Mouse (Mus musculus) liver, adult 2 months (tissue): ENCODE data around the gene Slc36a3. TPM values are rescaled to one million over a fixed set of nuclear protein-coding genes. Genes with fewer than 3 reads are reported as not detected.

Source experiments
- DNase-seq: peaks from one replicate; pipeline ENCODE4 v3.0.0-alpha.2; 2011; ENCODE audit warnings: low read depth, low spot score; ENCODE audit errors: extremely low read depth
- H3K27ac ChIP-seq: fragments of 200-500 bp; replicated peaks from 2 replicates; pipeline ENCODE4 v1.5.1; 2012; ENCODE audit warnings: low read depth, mild to moderate bottlenecking, control low read depth, inconsistent platforms, low read length; ENCODE audit not compliant: insufficient read depth
- H3K27me3 ChIP-seq: fragments of 200-500 bp; 2 replicates; pipeline ENCODE4 v1.6.1; 2012; ENCODE audit warnings: mild to moderate bottlenecking, moderate library complexity, low read length, inconsistent platforms; ENCODE audit not compliant: control insufficient read depth, insufficient read depth
- H3K36me3 ChIP-seq: fragments of 200-500 bp; 2 replicates; pipeline ENCODE4 v1.6.1; 2012; ENCODE audit warnings: low read length, inconsistent platforms; ENCODE audit not compliant: control insufficient read depth, insufficient read depth
- H3K4me1 ChIP-seq: fragments of 200-500 bp; 2 replicates; pipeline ENCODE4 v1.6.1; 2011; ENCODE audit warnings: low read length; ENCODE audit not compliant: control insufficient read depth, insufficient read depth
- H3K4me3 ChIP-seq: fragments of 200-500 bp; 2 replicates; pipeline ENCODE4 v1.5.1; 2011; ENCODE audit warnings: low read depth, mild to moderate bottlenecking, control low read depth, low read length, moderate library complexity; ENCODE audit not compliant: insufficient read depth
- H3K79me2 ChIP-seq: fragments of 200-500 bp; 2 replicates; pipeline ENCODE4 v1.6.1; 2012; ENCODE audit warnings: inconsistent platforms, mild to moderate bottlenecking, low read length, moderate library complexity; ENCODE audit not compliant: control insufficient read depth, insufficient read depth
- H3K9ac ChIP-seq: fragments of 200-500 bp; 2 replicates; pipeline ENCODE4 v1.6.1; 2012; ENCODE audit warnings: low read depth, mild to moderate bottlenecking, control low read depth, inconsistent platforms, low read length
- CTCF ChIP-seq: fragments of 200-500 bp; IDR thresholded peaks from 2 replicates; pipeline ENCODE4 v1.5.1; 2011; ENCODE audit warnings: low read depth, low read length, control low read depth
- POLR2A ChIP-seq: fragments of 200-500 bp; IDR thresholded peaks from 2 replicates; pipeline ENCODE4 v1.6.1; 2011; ENCODE audit warnings: low read length, control low read depth; ENCODE audit not compliant: insufficient read depth; ENCODE audit errors: extremely low read depth
- WGBS: fragments of 180-500 bp; shearing (Covaris S2); methylation state at CpG from one replicate; pipeline ENCODE4 v1.1.7; 2018; 5-methylcytosine and 5-hydroxymethylcytosine counted together
- polyA plus RNA-seq: library from polyadenylated mRNA; depleted of rRNA; stranded (reverse); fragments of >200 nt; gene quantifications from 2 replicates; pipeline ENCODE4 v1.2.3, GENCODE M21; 2012
- total RNA-seq: library from RNA; depleted of rRNA; stranded (reverse); fragments of >200 nt; gene quantifications from 2 replicates; pipeline ENCODE4 v1.2.3, GENCODE M21; 2014

Gene Slc36a3
- total and polyA plus RNA-seq, 2 experiments = 0.05 TPM; not detected in 1

GRCm38 (mm10) chr11:55155070-55155421, 3.5 kb upstream of the Slc36a3 start:
- no peaks in the 10 kb centered on the region for H3K27me3 ChIP-seq
- DNase-seq = peak; percentile 45
- no peaks in the 10 kb centered on the region for H3K36me3 ChIP-seq
- 79% methylated on average over 6 of the region's 6 CpGs for WGBS
- H3K4me3 ChIP-seq = no peak overlapping the region
- no peak for TF ChIP-seq CTCF
- TF ChIP-seq POLR2A = no peak
- no peaks in the 10 kb centered on the region for H3K79me2 ChIP-seq
- H3K27ac ChIP-seq = peak overlapping the region; percentile 13; the same call in 1 of the 2 replicates
- peaks cover under 1% of the 10 kb centered on the region for H3K4me1 ChIP-seq
- H3K9ac ChIP-seq = no peak overlapping the region

DNA sequence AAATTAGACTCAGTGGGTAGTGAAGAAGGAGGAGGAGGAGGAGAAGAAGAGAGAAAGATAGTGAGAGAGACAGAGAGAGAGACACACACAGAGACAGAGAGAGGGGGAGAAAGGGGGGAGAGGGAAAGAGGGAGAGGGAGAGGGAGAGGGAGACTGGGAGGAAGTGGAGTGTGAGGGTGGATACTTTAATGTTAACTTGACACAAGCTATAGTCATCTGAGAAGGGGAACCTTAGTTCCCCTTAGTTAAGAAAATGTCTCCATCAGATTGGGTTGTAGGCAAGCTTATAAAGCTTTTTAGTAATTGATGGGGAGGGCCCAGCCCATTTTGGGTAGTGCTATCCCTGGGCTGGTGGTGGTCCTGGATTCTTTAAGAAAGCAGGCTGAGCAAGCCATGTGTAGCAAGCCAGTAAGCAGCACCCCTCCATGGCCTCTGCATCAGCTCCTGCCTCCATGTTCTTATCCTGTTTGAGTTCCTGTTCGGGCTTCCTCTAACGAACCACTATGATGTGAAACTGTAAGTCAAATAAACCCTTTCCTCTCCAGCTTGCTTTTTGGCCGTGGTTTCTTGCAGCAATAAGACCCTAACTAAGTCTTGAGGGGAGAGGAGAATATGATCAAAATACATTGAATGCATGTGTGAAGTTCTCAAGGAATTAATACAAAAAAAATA, 3.0 kb upstream of the Slc36a3 start:
- peak overlapping the region; percentile 36; the same call in 1 of the 2 replicates for H3K27ac ChIP-seq
- no peak for TF ChIP-seq POLR2A
- no peak for TF ChIP-seq CTCF
- H3K9ac ChIP-seq = no peak overlapping the region
- WGBS = 46% methylated on average over 3 of the region's 3 CpGs
- no peaks in the 10 kb centered on the region for H3K4me1 ChIP-seq
- H3K4me3 ChIP-seq = no peak overlapping the region
- peak; percentile 18 for DNase-seq
- no peaks in the 10 kb centered on the region for H3K36me3 ChIP-seq
- H3K79me2 ChIP-seq = no peaks in the 10 kb centered on the region
- no peaks in the 10 kb centered on the region for H3K27me3 ChIP-seq

DNA sequence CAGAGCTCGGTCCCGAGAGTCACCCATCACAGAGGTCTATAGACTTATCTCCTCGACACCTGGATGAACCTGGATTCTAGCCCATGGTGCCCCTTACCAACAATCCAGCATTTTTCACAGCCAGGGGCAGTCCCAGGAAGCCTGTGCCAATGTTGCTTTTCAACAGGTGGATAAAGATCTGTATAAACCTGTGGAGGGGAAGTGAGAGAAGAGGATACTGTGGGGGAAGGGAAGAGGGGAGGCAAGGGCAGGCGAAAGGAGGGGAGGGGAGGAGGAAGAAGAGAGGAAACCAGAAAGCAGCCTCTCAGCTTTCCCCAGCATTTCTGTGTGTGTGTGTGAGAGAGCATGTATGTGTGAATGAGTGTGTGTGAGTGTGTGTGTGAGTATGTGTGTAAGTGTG, 3.0 kb downstream of the Slc36a3 start:
- H3K79me2 ChIP-seq = no peaks in the 10 kb centered on the region
- H3K4me3 ChIP-seq = no peak overlapping the region
- DNase-seq = no peak
- H3K36me3 ChIP-seq = no peaks in the 10 kb centered on the region
- TF ChIP-seq POLR2A (no peak), CTCF (no peak)
- no peaks in the 10 kb centered on the region for H3K4me1 ChIP-seq
- WGBS = 75% methylated on average over 4 of the region's 4 CpGs
- H3K9ac ChIP-seq = no peak overlapping the region
- no peaks in the 10 kb centered on the region for H3K27me3 ChIP-seq
- H3K27ac ChIP-seq = no peak overlapping the region

DNA sequence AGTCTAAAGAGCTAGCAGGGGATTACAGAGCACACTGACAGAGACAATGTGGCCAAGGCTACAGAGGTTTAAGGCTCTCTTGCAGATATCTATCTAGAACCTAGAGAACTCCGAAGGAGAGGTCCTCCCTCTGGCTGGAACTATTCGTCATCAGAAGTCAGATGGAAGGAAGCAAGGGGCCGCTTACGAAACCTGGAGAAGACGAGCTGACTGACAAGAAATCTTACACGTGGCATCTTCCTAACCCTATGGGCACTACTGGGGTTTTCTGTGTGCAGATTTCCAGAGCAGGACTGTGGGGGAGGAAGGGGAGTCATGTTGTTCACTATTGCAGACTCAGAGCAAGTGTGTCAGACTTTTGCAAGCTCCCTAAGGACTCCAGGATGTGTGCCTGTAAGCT, 4.1 kb downstream of the Slc36a3 start:
- WGBS = 69% methylated on average over 6 of the region's 6 CpGs
- Histone ChIP-seq H3K27me3 (no peaks in the 10 kb centered on the region), H3K27ac (no peak overlapping the region), H3K9ac (no peak overlapping the region), H3K36me3 (no peaks in the 10 kb centered on the region), H3K4me1 (no peaks in the 10 kb centered on the region), H3K79me2 (no peaks in the 10 kb centered on the region), H3K4me3 (no peak overlapping the region)
- TF ChIP-seq CTCF (no peak), POLR2A (no peak)
- DNase-seq = no peak

- no peaks in the 10 kb centered on the region for H3K36me3 ChIP-seq
- no peaks in the 10 kb centered on the region for H3K4me1 ChIP-seq
- WGBS = 89% methylated on average over 1 of the region's 1 CpGs
- no peak for DNase-seq
- H3K79me2 ChIP-seq = no peaks in the 10 kb centered on the region
- H3K4me3 ChIP-seq = no peak overlapping the region
- no peak overlapping the region for H3K9ac ChIP-seq
- H3K27me3 ChIP-seq = no peaks in the 10 kb centered on the region
- no peak for TF ChIP-seq POLR2A
- H3K27ac ChIP-seq = no peak overlapping the region
These were observed 4.7 kb downstream of the Slc36a3 start for GRCm38 (mm10) chr11:55146855-55147254.

GRCm38 (mm10) chr11:55144011-55144410, 7.5 kb downstream of the Slc36a3 start:
- H3K9ac ChIP-seq = no peak overlapping the region
- H3K4me3 ChIP-seq = no peak overlapping the region
- TF ChIP-seq POLR2A (no peak), CTCF (no peak)
- no peak for DNase-seq
- H3K27ac ChIP-seq = no peak overlapping the region
- H3K79me2 ChIP-seq = no peaks in the 10 kb centered on the region
- no peaks in the 10 kb centered on the region; the same call in 1 of the 2 replicates for H3K27me3 ChIP-seq
- 83% methylated on average over 5 of the region's 5 CpGs for WGBS
- no peaks in the 10 kb centered on the region for H3K36me3 ChIP-seq
- no peaks in the 10 kb centered on the region for H3K4me1 ChIP-seq
